Mouse (Mus musculus) WW6 (cell line): Measurements from ENCODE around the gene Brd4.

Experiments
- DNase-seq: peaks from one replicate; pipeline ENCODE4 v3.0.0-alpha.2; 2013; ENCODE audit warnings: low read depth, low spot score

The Brd4 gene

GRCm38 (mm10) chr17:32172485-32172884, 112.0 kb downstream of the Brd4 start:
- DNase-seq: no peak

GRCm38 (mm10) chr17:32169518-32170225, 114.8 kb downstream of the Brd4 start:
- no peak for DNase-seq

- DNase-seq: no peak
Measured at GRCm38 (mm10) chr17:32166687-32167086, 117.8 kb downstream of the Brd4 start, which contains the start of gene Notch3. Gene Notch3 (minus strand): TSS chr17:32166852.

GRCm38 (mm10) chr17:32165803-32166595, 118.5 kb downstream of the Brd4 start:
- DNase-seq: no peak

GRCm38 (mm10) chr17:32165266-32165802, 119.2 kb downstream of the Brd4 start:
- DNase-seq: no peak

- no peak for DNase-seq
Measured at GRCm38 (mm10) chr17:32164780-32165179, 119.7 kb downstream of the Brd4 start.

GRCm38 (mm10) chr17:32163910-32164650, 120.4 kb downstream of the Brd4 start:
- no peak for DNase-seq

GRCm38 (mm10) chr17:32162112-32162850, 122.2 kb downstream of the Brd4 start:
- DNase-seq: peak; percentile 69

- no peak for DNase-seq
Measured at GRCm38 (mm10) chr17:32160882-32161281, 123.6 kb downstream of the Brd4 start.

GRCm38 (mm10) chr17:32158841-32159240, 125.7 kb downstream of the Brd4 start:
- DNase-seq: no peak

- DNase-seq: no peak
Measured at GRCm38 (mm10) chr17:32146718-32147117, 137.8 kb downstream of the Brd4 start.
